Mouse (Mus musculus): ENCODE data around the gene Ric1.

GRCm38 (mm10) chr19:29498842-29499456 is 23.1 kb upstream of the Ric1 start:
- TF ChIP-seq CTCF (conservative IDR thresholded peaks at IDR 0.05; ENCODE audit: low read length): no peak
- no peak for TF ChIP-seq NANOG (IDR thresholded peaks at IDR 0.05; ENCODE audit: borderline replicate concordance, low read length)

Data from E14TG2a.4 (cell line).